Mouse (Mus musculus): ENCODE data around the gene Gli3. TPM values are rescaled to one million over a fixed set of nuclear protein-coding genes. Genes with fewer than 3 reads are reported as not detected.

The Gli3 gene
- polyA plus RNA-seq, 1 experiment = 24.7 TPM

DNA sequence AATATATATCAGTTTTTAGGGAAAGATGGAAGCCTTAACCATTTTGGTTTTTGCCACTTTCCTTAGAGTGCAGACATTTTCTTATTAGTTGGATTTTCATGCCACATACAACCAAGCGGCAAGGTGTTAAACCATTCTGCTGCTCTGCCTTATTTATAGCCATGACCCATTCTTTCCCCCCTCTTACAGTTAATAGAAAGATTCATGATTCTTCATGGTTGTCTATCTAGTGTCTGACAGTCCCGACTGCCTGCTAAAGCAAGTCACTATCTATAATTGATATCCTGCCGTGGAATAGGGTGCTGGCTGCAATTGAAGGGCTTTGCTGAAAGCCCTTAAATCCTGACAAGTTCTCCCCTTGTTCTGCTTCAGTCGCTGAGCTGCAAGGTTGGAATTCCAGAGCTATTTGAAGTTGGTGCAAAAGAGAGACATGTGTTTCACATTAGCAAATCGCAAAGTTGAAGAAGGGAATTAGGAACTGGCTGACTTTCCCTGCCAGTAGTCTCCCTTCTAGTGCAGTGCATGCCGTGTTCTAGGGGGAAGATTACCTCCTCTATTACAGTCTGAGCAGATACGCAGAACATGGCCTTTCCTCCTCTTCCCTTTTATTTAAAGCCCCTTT lies 201.7 kb downstream of the Gli3 start:
- no peaks in the 10 kb centered on the region for H3K36me3 ChIP-seq (ENCODE audit: control insufficient read depth, insufficient read depth, low read length, poor library complexity, severe bottlenecking)
- TF ChIP-seq CTCF (IDR thresholded peaks at IDR 0.05; ENCODE audit: low read depth, low read length) = no peak
- no peak for TF ChIP-seq EP300 (IDR thresholded peaks at IDR 0.05; ENCODE audit: insufficient read depth, low read depth, low read length)

DNA sequence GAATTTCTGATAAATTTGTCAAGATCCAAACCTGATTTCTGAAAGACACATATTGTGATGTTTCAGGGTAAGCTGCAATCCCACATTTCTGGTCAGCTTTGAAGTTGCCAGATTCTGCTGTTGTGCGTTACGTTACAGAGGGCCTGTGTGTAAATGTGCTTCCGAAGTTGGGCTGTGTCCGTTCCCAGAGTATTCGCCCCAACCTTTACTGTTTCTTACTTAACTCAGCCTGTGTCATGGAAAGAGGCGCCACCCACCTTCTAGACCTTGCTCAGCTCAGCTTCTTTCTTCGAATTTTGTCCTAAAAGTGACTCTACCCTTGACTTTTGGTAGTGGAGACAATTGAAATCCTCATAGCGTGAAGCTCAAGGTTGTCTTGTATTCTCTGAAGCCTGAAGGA lies 202.5 kb downstream of the Gli3 start:
- no peaks in the 10 kb centered on the region for H3K27me3 ChIP-seq (ENCODE audit: control insufficient read depth, insufficient read depth, low read length, poor library complexity, severe bottlenecking)
- no peaks in the 10 kb centered on the region for H3K9me3 ChIP-seq (replicated peaks; ENCODE audit: control insufficient read depth, insufficient read depth, low read length, poor library complexity, severe bottlenecking)
- no peak overlapping the region for H3K4me3 ChIP-seq (ENCODE audit: low read depth, low read length)
- H3K9ac ChIP-seq (ENCODE audit: low read depth, poor library complexity, severe bottlenecking) = no peak overlapping the region
- H3K27ac ChIP-seq (ENCODE audit: insufficient read depth, low read length) = no peak overlapping the region
- TF ChIP-seq EP300 (IDR thresholded peaks at IDR 0.05; ENCODE audit: insufficient read depth, low read depth, low read length) (no peak), POLR2A (IDR thresholded peaks at IDR 0.05; ENCODE audit: insufficient read depth, low read length) (no peak), CTCF (IDR thresholded peaks at IDR 0.05; ENCODE audit: low read depth, low read length) (no peak)
- no peaks in the 10 kb centered on the region for H3K36me3 ChIP-seq (ENCODE audit: control insufficient read depth, insufficient read depth, low read length, poor library complexity, severe bottlenecking)
- H3K4me1 ChIP-seq (ENCODE audit: control insufficient read depth, insufficient read depth, low read length) = no peaks in the 10 kb centered on the region

More for the DNA sequence above, 201.7 kb downstream of the Gli3 start:
- H3K4me3 ChIP-seq (ENCODE audit: low read depth, low read length) = no peak overlapping the region
- H3K27me3 ChIP-seq (ENCODE audit: control insufficient read depth, insufficient read depth, low read length, poor library complexity, severe bottlenecking) = no peaks in the 10 kb centered on the region
- H3K9me3 ChIP-seq (replicated peaks; ENCODE audit: control insufficient read depth, insufficient read depth, low read length, poor library complexity, severe bottlenecking) = no peaks in the 10 kb centered on the region
- H3K4me1 ChIP-seq (ENCODE audit: control insufficient read depth, insufficient read depth, low read length) = no peaks in the 10 kb centered on the region
- no peak overlapping the region for H3K27ac ChIP-seq (ENCODE audit: insufficient read depth, low read length)
- no peak overlapping the region for H3K9ac ChIP-seq (ENCODE audit: low read depth, poor library complexity, severe bottlenecking)

DNA sequence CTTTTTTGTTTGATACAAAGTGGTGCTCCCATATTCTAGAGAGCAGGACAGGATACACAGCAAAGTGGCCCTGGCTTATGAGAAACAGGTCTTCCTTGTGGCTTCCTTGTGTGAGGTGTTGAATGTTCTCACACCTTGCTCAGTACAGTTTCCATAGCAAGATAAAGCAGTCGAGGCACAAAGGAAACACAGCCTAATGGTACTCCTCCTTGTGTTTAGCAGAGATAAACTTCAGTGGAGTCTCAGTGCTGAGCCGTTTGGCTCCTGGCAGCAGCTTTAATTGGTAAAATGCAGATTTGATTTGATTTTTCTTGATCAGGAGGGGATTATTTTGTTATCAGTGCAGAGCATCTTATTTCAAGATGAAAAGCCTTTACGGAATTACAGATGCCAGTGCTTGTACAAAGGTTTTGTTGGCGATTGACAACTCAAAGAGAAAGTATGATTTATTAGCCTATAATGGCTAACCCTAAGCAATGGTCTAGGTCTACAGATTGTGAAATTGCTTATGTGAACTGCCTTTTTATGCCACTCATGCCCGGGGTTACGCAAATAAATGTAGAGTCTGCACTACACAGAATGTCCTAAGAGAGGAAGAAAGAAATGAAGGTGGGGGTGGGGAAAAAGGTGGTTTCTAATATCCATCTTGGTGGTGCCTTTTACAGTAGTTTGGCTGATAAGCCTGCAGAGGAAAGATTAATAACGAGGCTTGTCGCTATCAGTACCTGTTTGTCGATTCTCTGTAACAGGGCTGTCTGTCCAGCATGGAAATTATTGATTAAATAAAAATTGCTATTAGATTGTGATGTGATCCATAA lies 207.3 kb downstream of the Gli3 start:
- H3K36me3 ChIP-seq (ENCODE audit: control insufficient read depth, insufficient read depth, low read length, poor library complexity, severe bottlenecking) = no peaks in the 10 kb centered on the region
- no peak overlapping the region for H3K27ac ChIP-seq (ENCODE audit: insufficient read depth, low read length)
- H3K9ac ChIP-seq (ENCODE audit: low read depth, poor library complexity, severe bottlenecking) = no peak overlapping the region
- TF ChIP-seq CTCF (IDR thresholded peaks at IDR 0.05; ENCODE audit: low read depth, low read length) = no peak
- TF ChIP-seq EP300 (IDR thresholded peaks at IDR 0.05; ENCODE audit: insufficient read depth, low read depth, low read length) = no peak
- no peak for TF ChIP-seq POLR2A (IDR thresholded peaks at IDR 0.05; ENCODE audit: insufficient read depth, low read length)
- no peaks in the 10 kb centered on the region for H3K4me1 ChIP-seq (ENCODE audit: control insufficient read depth, insufficient read depth, low read length)
- no peaks in the 10 kb centered on the region for H3K9me3 ChIP-seq (replicated peaks; ENCODE audit: control insufficient read depth, insufficient read depth, low read length, poor library complexity, severe bottlenecking)
- H3K27me3 ChIP-seq (ENCODE audit: control insufficient read depth, insufficient read depth, low read length, poor library complexity, severe bottlenecking) = no peaks in the 10 kb centered on the region
- no peak overlapping the region for H3K4me3 ChIP-seq (ENCODE audit: low read depth, low read length)

DNA sequence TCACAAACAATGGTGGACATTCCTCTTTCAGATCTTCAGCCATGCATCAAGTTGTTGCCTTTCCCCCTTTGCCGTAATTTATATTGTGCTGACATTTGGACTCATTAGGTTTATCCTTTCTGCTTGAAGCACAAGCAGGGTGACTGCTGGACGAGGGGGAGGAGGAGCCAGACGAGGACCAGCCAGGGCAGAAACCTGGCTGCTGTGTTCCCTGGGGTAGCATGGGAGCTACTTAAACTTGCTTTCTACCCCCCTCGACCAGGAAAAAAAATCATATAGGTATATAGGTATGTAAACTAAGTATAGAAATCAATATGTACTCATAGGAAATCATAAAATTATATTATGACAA lies 207.9 kb downstream of the Gli3 start:
- Histone ChIP-seq H3K27ac (ENCODE audit: insufficient read depth, low read length) (no peak overlapping the region), H3K9ac (ENCODE audit: low read depth, poor library complexity, severe bottlenecking) (no peak overlapping the region), H3K27me3 (ENCODE audit: control insufficient read depth, insufficient read depth, low read length, poor library complexity, severe bottlenecking) (no peaks in the 10 kb centered on the region), H3K4me3 (ENCODE audit: low read depth, low read length) (no peak overlapping the region), H3K36me3 (ENCODE audit: control insufficient read depth, insufficient read depth, low read length, poor library complexity, severe bottlenecking) (no peaks in the 10 kb centered on the region), H3K4me1 (ENCODE audit: control insufficient read depth, insufficient read depth, low read length) (no peaks in the 10 kb centered on the region), H3K9me3 (replicated peaks; ENCODE audit: control insufficient read depth, insufficient read depth, low read length, poor library complexity, severe bottlenecking) (no peaks in the 10 kb centered on the region)
- TF ChIP-seq POLR2A (IDR thresholded peaks at IDR 0.05; ENCODE audit: insufficient read depth, low read length) (no peak), EP300 (IDR thresholded peaks at IDR 0.05; ENCODE audit: insufficient read depth, low read depth, low read length) (no peak), CTCF (IDR thresholded peaks at IDR 0.05; ENCODE audit: low read depth, low read length) (no peak)

DNA sequence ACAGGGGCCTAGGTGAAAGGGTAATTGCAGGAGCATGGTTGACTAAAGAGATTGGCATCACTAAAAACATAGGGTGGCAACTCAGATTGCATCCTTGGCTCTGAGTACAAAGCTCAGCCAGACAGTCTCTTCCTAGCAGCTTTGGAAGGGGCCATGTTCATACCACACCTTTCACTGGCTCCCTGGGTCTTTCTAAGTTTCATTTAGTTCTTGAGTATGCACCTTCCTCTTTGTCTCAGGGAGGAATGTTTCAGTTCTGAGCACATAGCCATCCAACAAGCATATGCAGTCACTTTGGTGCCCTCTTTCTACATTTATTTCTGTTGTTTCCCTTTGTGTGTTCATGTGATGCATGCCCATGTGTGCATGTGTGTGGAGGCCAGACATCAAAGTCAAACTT lies 212.4 kb downstream of the Gli3 start:
- TF ChIP-seq EP300 (IDR thresholded peaks at IDR 0.05; ENCODE audit: insufficient read depth, low read depth, low read length) = no peak
- TF ChIP-seq POLR2A (IDR thresholded peaks at IDR 0.05; ENCODE audit: insufficient read depth, low read length) = no peak
- no peak for TF ChIP-seq CTCF (IDR thresholded peaks at IDR 0.05; ENCODE audit: low read depth, low read length)
- H3K4me3 ChIP-seq (ENCODE audit: low read depth, low read length) = no peak overlapping the region
- no peaks in the 10 kb centered on the region for H3K4me1 ChIP-seq (ENCODE audit: control insufficient read depth, insufficient read depth, low read length)
- H3K27me3 ChIP-seq (ENCODE audit: control insufficient read depth, insufficient read depth, low read length, poor library complexity, severe bottlenecking) = no peaks in the 10 kb centered on the region
- no peaks in the 10 kb centered on the region for H3K9me3 ChIP-seq (replicated peaks; ENCODE audit: control insufficient read depth, insufficient read depth, low read length, poor library complexity, severe bottlenecking)
- no peak overlapping the region for H3K9ac ChIP-seq (ENCODE audit: low read depth, poor library complexity, severe bottlenecking)
- no peaks in the 10 kb centered on the region for H3K36me3 ChIP-seq (ENCODE audit: control insufficient read depth, insufficient read depth, low read length, poor library complexity, severe bottlenecking)
- no peak overlapping the region for H3K27ac ChIP-seq (ENCODE audit: insufficient read depth, low read length)

DNA sequence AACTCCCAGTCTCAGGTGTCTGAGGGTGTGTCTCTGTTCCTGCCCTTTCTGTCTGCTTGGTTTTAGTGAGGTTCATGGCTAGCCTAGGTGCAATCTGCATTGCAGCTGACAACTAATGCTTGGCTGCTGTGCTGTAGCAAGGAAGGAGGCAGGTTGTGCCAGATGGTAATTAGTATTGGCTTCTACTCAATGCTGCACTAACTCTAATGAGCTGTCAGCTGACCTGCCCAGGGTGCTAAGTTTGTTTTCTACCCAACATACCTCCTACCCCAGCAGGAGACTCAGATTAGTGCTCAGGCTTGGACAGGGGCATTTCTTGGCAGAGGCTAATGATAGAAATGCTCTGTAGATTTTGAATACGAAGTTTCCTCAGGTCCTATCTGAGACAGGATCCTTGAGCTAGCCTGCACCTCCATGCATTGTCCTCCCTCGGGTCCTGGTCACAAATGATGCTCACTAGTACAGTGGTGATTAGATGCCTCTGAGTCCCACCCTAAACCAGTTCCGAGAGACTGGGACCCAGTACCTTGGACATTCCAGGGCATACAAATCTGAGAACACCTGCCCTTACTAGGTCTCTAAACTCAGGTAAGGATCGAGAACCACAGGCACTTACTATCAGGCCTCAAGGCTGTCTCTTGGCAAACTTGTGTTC lies 214.2 kb downstream of the Gli3 start:
- Histone ChIP-seq H3K36me3 (ENCODE audit: control insufficient read depth, insufficient read depth, low read length, poor library complexity, severe bottlenecking) (no peaks in the 10 kb centered on the region), H3K4me1 (ENCODE audit: control insufficient read depth, insufficient read depth, low read length) (no peaks in the 10 kb centered on the region), H3K27me3 (ENCODE audit: control insufficient read depth, insufficient read depth, low read length, poor library complexity, severe bottlenecking) (no peaks in the 10 kb centered on the region), H3K4me3 (ENCODE audit: low read depth, low read length) (no peak overlapping the region), H3K27ac (ENCODE audit: insufficient read depth, low read length) (no peak overlapping the region), H3K9me3 (replicated peaks; ENCODE audit: control insufficient read depth, insufficient read depth, low read length, poor library complexity, severe bottlenecking) (no peaks in the 10 kb centered on the region), H3K9ac (ENCODE audit: low read depth, poor library complexity, severe bottlenecking) (no peak overlapping the region)
- TF ChIP-seq POLR2A (IDR thresholded peaks at IDR 0.05; ENCODE audit: insufficient read depth, low read length) = no peak
- TF ChIP-seq CTCF (IDR thresholded peaks at IDR 0.05; ENCODE audit: low read depth, low read length) = no peak
- TF ChIP-seq EP300 (IDR thresholded peaks at IDR 0.05; ENCODE audit: insufficient read depth, low read depth, low read length) = no peak
